Mouse (Mus musculus) stomach, embryonic 14.5 days (tissue): ENCODE results near the gene Nim1k. TPM values are rescaled to one million over a fixed set of nuclear protein-coding genes. Genes with fewer than 3 reads are reported as not detected.

Experiments used
- polyA plus RNA-seq: library from polyadenylated mRNA; unstranded; fragments of >200 nt; fragmentation: Nextera tagmentation; extraction: Ambion mirVana; gene quantifications from 2 replicates; pipeline ENCODE4 v1.2.1, GENCODE M21; 2014

The Nim1k gene
- polyA plus RNA-seq, 1 experiment from 2014 or later = 1.0 TPM

Other genes starting within 250 kb of the Nim1k start
- gene Ccl28, start 132.1 kb downstream of the Nim1k start, polyA plus RNA-seq = 0.09 and 0.15 TPM in 2 replicates
- 178 and 217 TPM in 2 replicates for gene Hmgcs1, start 65.5 kb downstream of the Nim1k start, polyA plus RNA-seq
- 38.5 and 40.9 TPM in 2 replicates for gene Zfp131, start 35.0 kb upstream of the Nim1k start, polyA plus RNA-seq
- gene AF067063, start 74.3 kb upstream of the Nim1k start, polyA plus RNA-seq = not detected in 2 replicates
- not detected in 2 replicates for gene D13Ertd608e, start 80.1 kb upstream of the Nim1k start, polyA plus RNA-seq
- gene Tcstv1, start 138.9 kb upstream of the Nim1k start, polyA plus RNA-seq = not detected in 2 replicates
- not detected in 2 replicates for gene Gm21761, start 173.4 kb upstream of the Nim1k start, polyA plus RNA-seq
- not detected in 2 replicates for gene B020031M17Rik, start 194.9 kb upstream of the Nim1k start, polyA plus RNA-seq